Mouse (Mus musculus): ENCODE results near the gene Dock8. TPM values are rescaled to one million over a fixed set of nuclear protein-coding genes. Genes with fewer than 3 reads are reported as not detected.
A peak's percentile ranks its signal among the peaks of the same experiment; 100 is the strongest.

The Dock8 gene
- polyA plus RNA-seq, 1 experiment = 1.4 TPM

DNA sequence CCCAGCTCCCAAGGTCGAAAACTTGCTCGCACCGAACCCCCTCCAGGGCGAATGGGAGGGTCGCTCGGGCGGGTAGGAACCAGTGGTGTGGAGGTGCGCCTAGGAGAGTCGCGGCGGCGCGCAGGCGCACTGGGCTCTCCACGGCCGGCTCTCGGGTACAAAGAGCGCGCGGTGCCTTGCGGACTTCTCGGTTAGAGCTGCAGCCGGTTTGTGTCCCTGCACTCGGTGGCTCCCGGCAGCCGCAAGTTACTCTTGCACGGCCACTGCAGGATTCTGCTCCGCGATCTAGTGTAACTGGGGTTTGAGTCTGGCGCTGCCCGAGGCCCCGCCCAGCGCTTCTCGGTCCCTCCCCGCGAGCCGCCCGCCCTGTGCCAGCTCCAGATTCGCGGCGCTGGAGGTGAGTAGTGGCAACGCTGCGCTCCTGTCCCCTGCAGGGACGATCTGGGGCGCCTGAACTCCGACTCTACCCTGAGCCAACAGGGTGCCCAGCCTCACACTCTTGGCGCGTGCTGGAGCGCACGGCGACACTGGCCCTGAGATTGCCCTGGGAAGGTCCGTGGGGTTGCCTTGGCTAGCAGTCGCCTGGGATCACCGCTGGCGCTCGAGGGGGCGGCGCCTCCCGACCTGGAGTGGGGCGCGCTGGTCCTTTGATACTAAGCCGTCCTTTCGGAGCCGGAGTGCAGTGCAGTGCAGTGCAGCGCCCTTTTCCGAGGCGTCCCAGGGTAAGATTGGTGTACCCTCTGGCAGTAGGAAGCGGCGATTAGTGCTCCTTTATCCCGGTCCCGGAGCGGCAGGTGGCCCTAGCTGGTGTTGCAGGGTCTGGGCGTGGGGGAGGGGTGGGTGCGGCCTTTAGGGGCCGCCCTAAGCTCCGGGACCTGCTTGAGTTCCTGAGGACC lies 237.5 kb downstream of the Dock8 start, which contains the start of gene Kank1:
TSS of gene Kank1 (plus strand) at position 380 of the 896 bp plus-strand sequence.
- Histone ChIP-seq H3K4me3 (no peak within 1 kb of the TSS), H3K4me2 (ENCODE audit: low read depth) (peak within 1 kb of the TSS; percentile 66), H3K36me3 (ENCODE audit: control insufficient read depth, insufficient read depth) (no peaks in the 10 kb centered on the region), H3K27me3 (ENCODE audit: control insufficient read depth, insufficient read depth, insufficient read length) (peaks cover 54% of the 10 kb centered on the region), H3ac (ENCODE audit: control insufficient read depth, insufficient read length) (no peak within 1 kb of the TSS), H3K79me2 (ENCODE audit: control insufficient read depth, insufficient read depth) (no peaks in the 10 kb centered on the region)
- TF ChIP-seq SRF (IDR thresholded peaks at IDR 0.05; ENCODE audit: control insufficient read depth, insufficient read length, low read depth) (no peak), MYOG (IDR thresholded peaks at IDR 0.05; ENCODE audit: control insufficient read depth in 1 of 3, insufficient read depth in 1 of 3, insufficient read length in 2 of 3, low read depth in 2 of 3) (no peak), POLR2AphosphoS2 (IDR thresholded peaks at IDR 0.05; ENCODE audit: insufficient read length, low read depth) (no peak), USF1 (IDR thresholded peaks at IDR 0.05; ENCODE audit: low read depth) (no peak), REST (IDR thresholded peaks at IDR 0.05; ENCODE audit: insufficient read depth, insufficient read length) (no peak), POLR2A (IDR thresholded peaks at IDR 0.05; ENCODE audit: insufficient read length, low read depth) (no peak), TCF3 (IDR thresholded peaks at IDR 0.05; ENCODE audit: insufficient read length, low read depth) (no peak), TCF12 (IDR thresholded peaks at IDR 0.05; ENCODE audit: insufficient read depth, poor library complexity, severe bottlenecking) (no peak), MYOD1 (IDR thresholded peaks at IDR 0.05; ENCODE audit: control insufficient read depth in 1 of 3, insufficient read length in 2 of 3, low read depth in 2 of 3) (no peak), CEBPB (IDR thresholded peaks at IDR 0.05; ENCODE audit: insufficient read depth, poor library complexity, severe bottlenecking) (no peak), E2F4 (IDR thresholded peaks at IDR 0.05; ENCODE audit: insufficient read depth) (no peak), MAX (IDR thresholded peaks at IDR 0.05; ENCODE audit: low read depth) (no peak)

DNA sequence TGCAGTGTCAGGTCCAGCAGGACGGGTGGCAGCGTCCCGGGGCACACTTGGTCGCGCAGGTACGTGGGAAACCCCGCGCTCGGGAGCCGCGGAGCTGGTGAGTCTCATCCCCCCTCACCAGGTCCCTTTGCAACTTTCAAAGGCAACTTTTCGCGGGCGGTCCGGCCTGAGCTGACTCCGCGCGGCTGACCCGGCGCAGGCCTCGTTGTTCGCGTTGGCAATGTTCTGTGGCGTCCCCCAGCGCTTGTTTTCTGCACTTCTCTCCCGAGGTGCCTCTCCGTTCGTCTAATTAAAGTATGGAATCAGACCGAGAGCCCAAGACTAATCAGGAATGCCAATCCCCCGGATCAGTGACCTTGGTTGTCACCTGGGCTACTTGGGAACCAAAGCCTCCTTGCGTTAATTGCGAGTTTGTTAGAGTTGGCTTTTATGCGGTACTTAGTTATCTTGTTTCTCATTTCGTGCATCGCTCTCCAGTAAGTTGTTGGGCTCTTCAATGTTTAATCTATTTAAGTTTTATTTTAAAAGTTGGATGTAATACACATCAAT lies 238.2 kb downstream of the Dock8 start:
- Histone ChIP-seq H3K79me2 (ENCODE audit: control insufficient read depth, insufficient read depth) (no peaks in the 10 kb centered on the region), H3K4me2 (ENCODE audit: low read depth) (peak overlapping the region; percentile 66), H3K27me3 (ENCODE audit: control insufficient read depth, insufficient read depth, insufficient read length) (peaks cover 54% of the 10 kb centered on the region), H3K36me3 (ENCODE audit: control insufficient read depth, insufficient read depth) (no peaks in the 10 kb centered on the region), H3K4me3 (no peak overlapping the region), H3ac (ENCODE audit: control insufficient read depth, insufficient read length) (no peak overlapping the region)
- no peak for TF ChIP-seq REST (IDR thresholded peaks at IDR 0.05; ENCODE audit: insufficient read depth, insufficient read length)
- no peak for TF ChIP-seq USF1 (IDR thresholded peaks at IDR 0.05; ENCODE audit: low read depth)
- no peak for TF ChIP-seq TCF12 (IDR thresholded peaks at IDR 0.05; ENCODE audit: insufficient read depth, poor library complexity, severe bottlenecking)
- no peak for TF ChIP-seq MAX (IDR thresholded peaks at IDR 0.05; ENCODE audit: low read depth)
- no peak for TF ChIP-seq MYOG (IDR thresholded peaks at IDR 0.05; ENCODE audit: control insufficient read depth in 1 of 3, insufficient read depth in 1 of 3, insufficient read length in 2 of 3, low read depth in 2 of 3)
- no peak for TF ChIP-seq E2F4 (IDR thresholded peaks at IDR 0.05; ENCODE audit: insufficient read depth)
- no peak for TF ChIP-seq SRF (IDR thresholded peaks at IDR 0.05; ENCODE audit: control insufficient read depth, insufficient read length, low read depth)
- no peak for TF ChIP-seq POLR2AphosphoS2 (IDR thresholded peaks at IDR 0.05; ENCODE audit: insufficient read length, low read depth)
- TF ChIP-seq CEBPB (IDR thresholded peaks at IDR 0.05; ENCODE audit: insufficient read depth, poor library complexity, severe bottlenecking) = no peak
- TF ChIP-seq TCF3 (IDR thresholded peaks at IDR 0.05; ENCODE audit: insufficient read length, low read depth) = no peak
- no peak for TF ChIP-seq POLR2A (IDR thresholded peaks at IDR 0.05; ENCODE audit: insufficient read length, low read depth)
- no peak for TF ChIP-seq MYOD1 (IDR thresholded peaks at IDR 0.05; ENCODE audit: control insufficient read depth in 1 of 3, insufficient read length in 2 of 3, low read depth in 2 of 3)

DNA sequence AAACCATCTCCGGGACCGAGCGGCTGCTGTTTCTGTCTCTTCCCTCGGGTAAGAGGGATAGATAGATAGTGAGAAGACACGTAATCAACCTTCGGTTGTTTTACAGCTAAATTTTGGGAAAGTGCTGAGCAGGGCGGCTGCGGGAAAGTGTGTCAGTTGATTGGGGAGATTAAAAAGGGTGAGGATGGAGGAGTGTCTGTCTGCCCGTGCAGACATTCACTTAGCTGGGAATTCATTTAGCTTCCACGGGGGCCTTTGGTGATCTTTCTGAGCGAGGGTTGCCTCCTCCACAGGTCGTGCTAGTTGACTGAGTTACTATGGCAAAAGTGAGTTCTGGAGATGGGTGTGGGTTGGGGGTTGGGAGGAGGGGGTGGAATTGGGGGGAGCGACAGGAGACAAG lies 238.8 kb downstream of the Dock8 start:
- no peak overlapping the region for H3K4me2 ChIP-seq (ENCODE audit: low read depth)
- H3K27me3 ChIP-seq (ENCODE audit: control insufficient read depth, insufficient read depth, insufficient read length) = peaks cover 54% of the 10 kb centered on the region
- H3K4me3 ChIP-seq = no peak overlapping the region
- no peak overlapping the region for H3ac ChIP-seq (ENCODE audit: control insufficient read depth, insufficient read length)
- no peaks in the 10 kb centered on the region for H3K79me2 ChIP-seq (ENCODE audit: control insufficient read depth, insufficient read depth)
- no peaks in the 10 kb centered on the region for H3K36me3 ChIP-seq (ENCODE audit: control insufficient read depth, insufficient read depth)
- TF ChIP-seq REST (IDR thresholded peaks at IDR 0.05; ENCODE audit: insufficient read depth, insufficient read length) (no peak), POLR2A (IDR thresholded peaks at IDR 0.05; ENCODE audit: insufficient read length, low read depth) (no peak), MYOD1 (IDR thresholded peaks at IDR 0.05; ENCODE audit: control insufficient read depth in 1 of 3, insufficient read length in 2 of 3, low read depth in 2 of 3) (no peak), USF1 (IDR thresholded peaks at IDR 0.05; ENCODE audit: low read depth) (no peak), POLR2AphosphoS2 (IDR thresholded peaks at IDR 0.05; ENCODE audit: insufficient read length, low read depth) (no peak), SRF (IDR thresholded peaks at IDR 0.05; ENCODE audit: control insufficient read depth, insufficient read length, low read depth) (no peak), TCF12 (IDR thresholded peaks at IDR 0.05; ENCODE audit: insufficient read depth, poor library complexity, severe bottlenecking) (no peak), CEBPB (IDR thresholded peaks at IDR 0.05; ENCODE audit: insufficient read depth, poor library complexity, severe bottlenecking) (no peak), E2F4 (IDR thresholded peaks at IDR 0.05; ENCODE audit: insufficient read depth) (no peak), MAX (IDR thresholded peaks at IDR 0.05; ENCODE audit: low read depth) (no peak), MYOG (IDR thresholded peaks at IDR 0.05; ENCODE audit: control insufficient read depth in 1 of 3, insufficient read depth in 1 of 3, insufficient read length in 2 of 3, low read depth in 2 of 3) (no peak), TCF3 (IDR thresholded peaks at IDR 0.05; ENCODE audit: insufficient read length, low read depth) (no peak)

DNA sequence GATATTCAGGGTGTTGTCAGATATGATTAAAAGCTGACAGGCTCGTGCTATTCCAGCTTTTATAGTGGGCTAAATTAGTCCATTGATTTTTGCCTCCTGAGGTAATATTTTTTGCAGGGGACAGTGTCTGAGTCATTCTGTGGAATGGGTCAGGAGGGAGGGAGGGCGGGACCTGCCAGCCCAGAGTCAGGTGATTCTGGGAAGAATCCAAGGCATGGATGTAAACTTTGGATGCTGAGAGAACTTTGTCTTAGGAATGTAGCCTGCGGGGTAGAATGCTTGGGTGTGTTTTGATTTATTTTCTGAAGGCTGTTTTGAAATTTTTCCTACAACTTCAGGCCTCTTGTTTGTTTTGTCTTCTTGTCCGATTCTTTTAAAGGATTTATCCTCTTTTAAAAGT lies 244.2 kb downstream of the Dock8 start:
- H3K79me2 ChIP-seq (ENCODE audit: control insufficient read depth, insufficient read depth) = no peaks in the 10 kb centered on the region
- no peak overlapping the region for H3K4me3 ChIP-seq
- peaks cover 21% of the 10 kb centered on the region for H3K27me3 ChIP-seq (ENCODE audit: control insufficient read depth, insufficient read depth, insufficient read length)
- TF ChIP-seq TCF12 (IDR thresholded peaks at IDR 0.05; ENCODE audit: insufficient read depth, poor library complexity, severe bottlenecking) (no peak), E2F4 (IDR thresholded peaks at IDR 0.05; ENCODE audit: insufficient read depth) (no peak), POLR2A (IDR thresholded peaks at IDR 0.05; ENCODE audit: insufficient read length, low read depth) (no peak), SRF (IDR thresholded peaks at IDR 0.05; ENCODE audit: control insufficient read depth, insufficient read length, low read depth) (no peak), TCF3 (IDR thresholded peaks at IDR 0.05; ENCODE audit: insufficient read length, low read depth) (no peak), REST (IDR thresholded peaks at IDR 0.05; ENCODE audit: insufficient read depth, insufficient read length) (no peak), POLR2AphosphoS2 (IDR thresholded peaks at IDR 0.05; ENCODE audit: insufficient read length, low read depth) (no peak)
- no peak overlapping the region for H3K4me2 ChIP-seq (ENCODE audit: low read depth)
- H3K36me3 ChIP-seq (ENCODE audit: control insufficient read depth, insufficient read depth) = no peaks in the 10 kb centered on the region
- H3ac ChIP-seq (ENCODE audit: control insufficient read depth, insufficient read length) = no peak overlapping the region

All from myocyte (in vitro differentiated cells).